Mouse (Mus musculus) layer of hippocampus, postnatal 14 days (tissue): ENCODE data around the gene Loxl3. TPM values are rescaled to one million over a fixed set of nuclear protein-coding genes. Genes with fewer than 3 reads are reported as not detected.

Experiments
- DNase-seq, 2 experiments: peaks; one replicate each; pipeline ENCODE4 v3.0.0; 2021 to 2022; ENCODE audit warnings: low spot score in 2 of 2, mixed read lengths in 1 of 2
- long read RNA-seq, 2 experiments: library from polyadenylated mRNA; stranded (forward); transcript quantifications; one replicate each; pipeline ENCODE4 v2.0.0; 2021
- total RNA-seq, 2 experiments: library from RNA; stranded (reverse); gene quantifications; 2 replicates each; pipeline ENCODE4 v1.2.3; 2021

Gene Loxl3
- 1 to 10 TPM; 2.3 to 3.8 TPM for total RNA-seq
- long read RNA-seq, experiment 1, full-length matches to known transcripts: 3 of 6 reads
- long read RNA-seq, experiment 1, partial matches to known transcripts: 1 of 6 reads
- long read RNA-seq, experiment 1, other reads (novel, unspliced or antisense): 2 of 6 reads
- long read RNA-seq, experiment 2, full-length matches to known transcripts: 5 of 9 reads
- long read RNA-seq, experiment 2, partial matches to known transcripts: 1 of 9 reads
- long read RNA-seq, experiment 2, other reads (novel, unspliced or antisense): 3 of 9 reads

- peak; percentile 40 to 59 for DNase-seq
Observed at GRCm38 (mm10) chr6:83033249-83034185, at the start of gene Loxl3, which contains the start of gene Dok1. Gene Loxl3, plus strand, starts transcription at chr6:83034173. Gene Dok1, minus strand, starts transcription at chr6:83033471.

- no peak for DNase-seq
Observed at GRCm38 (mm10) chr6:82987411-82987971, 46.5 kb upstream of the Loxl3 start.

- DNase-seq: no peak
Observed at GRCm38 (mm10) chr6:82993696-82994095, 40.3 kb upstream of the Loxl3 start.

GRCm38 (mm10) chr6:82994372-82994771 lies 39.6 kb upstream of the Loxl3 start:
- DNase-seq: no peak

GRCm38 (mm10) chr6:82996740-82997315 lies 37.1 kb upstream of the Loxl3 start:
- DNase-seq: peak; percentile 94 to 97

- DNase-seq: peak; percentile 6 to 24
Observed at GRCm38 (mm10) chr6:82997511-82998102, 36.4 kb upstream of the Loxl3 start.

- no peak for DNase-seq
Observed at GRCm38 (mm10) chr6:82998326-82998725, 35.6 kb upstream of the Loxl3 start.

GRCm38 (mm10) chr6:82999986-83000385 lies 34.0 kb upstream of the Loxl3 start:
- DNase-seq: no peak

- no peak for DNase-seq
Observed at GRCm38 (mm10) chr6:83003082-83003481, 30.9 kb upstream of the Loxl3 start.

GRCm38 (mm10) chr6:83003850-83004249 lies 30.1 kb upstream of the Loxl3 start:
- DNase-seq: no peak

- DNase-seq: no peak
Observed at GRCm38 (mm10) chr6:83004309-83004708, 29.7 kb upstream of the Loxl3 start.

- DNase-seq: peak in 1 of 2 experiments; percentile 20
Observed at GRCm38 (mm10) chr6:83004872-83005271, 29.1 kb upstream of the Loxl3 start.

GRCm38 (mm10) chr6:83005444-83006011 lies 28.4 kb upstream of the Loxl3 start:
- DNase-seq: no peak

GRCm38 (mm10) chr6:83006114-83006513 lies 27.9 kb upstream of the Loxl3 start:
- no peak for DNase-seq

GRCm38 (mm10) chr6:83008659-83009058 lies 25.3 kb upstream of the Loxl3 start:
- no peak for DNase-seq

- DNase-seq: no peak
Observed at GRCm38 (mm10) chr6:83010010-83010409, 24.0 kb upstream of the Loxl3 start.

- no peak for DNase-seq
Observed at GRCm38 (mm10) chr6:83011255-83011654, 22.7 kb upstream of the Loxl3 start.

- DNase-seq: no peak
Observed at GRCm38 (mm10) chr6:83011756-83012155, 22.2 kb upstream of the Loxl3 start.

GRCm38 (mm10) chr6:83013444-83013843 lies 20.5 kb upstream of the Loxl3 start:
- no peak for DNase-seq
